Comparison of ENCODE assay signal across 9 mouse cellular contexts in genomic region chr10:93276349-93276763, GRCm38 (mm10). TPM values are rescaled to one million over a fixed set of nuclear protein-coding genes. Genes with fewer than 3 reads are reported as not detected.
A peak's percentile ranks its signal among the peaks of the same experiment; 100 is the strongest.
DNase-seq lines count a peak whose midpoint lies in the region; ATAC-seq and TF ChIP-seq lines count a peak whose summit lies in the region.
"Had no signal": no experiment of that assay in that cellular context is flagged by ENCODE, and none has a peak within 500 bp of the region (broad histone marks: within the 10 kb centered on the region; RNA-seq: fewer than 3 reads in every experiment).

No protein-coding gene starts in this region.

- peak; percentile 49 for ATAC-seq in hindbrain, embryonic 12.5 days (ENCODE audit: low FRiP score)

- H3K9me3 ChIP-seq in hindbrain, embryonic 12.5 days (replicated peaks): no peaks in the 10 kb centered on the region
- H3K9me3 ChIP-seq: megakaryocyte, embryonic 14.5 days had no signal

- H3K9ac ChIP-seq in hindbrain, embryonic 12.5 days: peak overlapping the region; percentile 48; the same call in 1 of the 2 replicates

- no peak for TF ChIP-seq POLR2A in thymus, adult 2 months (IDR thresholded peaks at IDR 0.05; ENCODE audit: control insufficient read depth, extremely low read depth, insufficient read depth, low read length, poor library complexity)

- peak; percentile 91 for DNase-seq in MN1 (ENCODE audit: low spot score)
- peak; percentile 96 for DNase-seq in cerebellum, adult 9-10 months
- peak; percentile 66 to 76 for DNase-seq in frontal cortex, postnatal 14 days (ENCODE audit: low spot score in 2 of 2)
- DNase-seq in layer of hippocampus, postnatal 14 days (ENCODE audit: low spot score in 2 of 2): peak; percentile 81 to 92
- peak; percentile 73 for DNase-seq in lung, postnatal 14 days
- peak; percentile 38 for DNase-seq in skeletal muscle tissue, adult 2 months (ENCODE audit: low read depth, low spot score)
- no peak for DNase-seq in thymus, adult 2 months

- peaks cover 40% of the 10 kb centered on the region for H3K4me1 ChIP-seq in hindbrain, embryonic 12.5 days
- peaks cover 46% of the 10 kb centered on the region for H3K4me1 ChIP-seq in thymus, adult 2 months (replicated peaks; ENCODE audit: control insufficient read depth, insufficient read depth, low read length)

- H3K4me2 ChIP-seq in hindbrain, embryonic 12.5 days (replicated peaks): peak overlapping the region; percentile 55

- no peak for TF ChIP-seq CTCF in thymus, adult 2 months (IDR thresholded peaks at IDR 0.05; ENCODE audit: borderline replicate concordance, control insufficient read depth, extremely low read depth, insufficient read depth, low read length, poor library complexity)

- no peaks in the 10 kb centered on the region for H3K27me3 ChIP-seq in hindbrain, embryonic 12.5 days
- no peaks in the 10 kb centered on the region for H3K27me3 ChIP-seq in thymus, adult 2 months (ENCODE audit: control insufficient read depth, insufficient read depth, low read length)
- H3K27me3 ChIP-seq: megakaryocyte, embryonic 14.5 days had no signal

- no peaks in the 10 kb centered on the region for H3K36me3 ChIP-seq in hindbrain, embryonic 12.5 days
- H3K36me3 ChIP-seq in thymus, adult 2 months (ENCODE audit: control insufficient read depth, insufficient read depth, low read length): peaks cover 3% of the 10 kb centered on the region; the same call in 1 of the 2 replicates

- WGBS in hindbrain, embryonic 12.5 days: 6% methylated on average over 16 of the region's 16 CpGs
- WGBS in thymus, adult 2 months: 81% methylated on average over 16 of the region's 16 CpGs

- peak overlapping the region; percentile 30 for H3K4me3 ChIP-seq in hindbrain, embryonic 12.5 days
- no peak overlapping the region for H3K4me3 ChIP-seq in thymus, adult 2 months (ENCODE audit: control insufficient read depth, insufficient read depth, low read length)
- H3K4me3 ChIP-seq: megakaryocyte, embryonic 14.5 days had no signal

- peak overlapping the region; percentile 46 for H3K27ac ChIP-seq in hindbrain, embryonic 12.5 days
- no peak overlapping the region for H3K27ac ChIP-seq in thymus, adult 2 months (ENCODE audit: control insufficient read depth, insufficient read depth, low read length)

RNA-seq across cellular contexts. Expression of gene Elk3, which starts 34.6 kb away (rescaled TPM):
- polyA plus RNA-seq in hindbrain, embryonic 12.5 days (2016; fragmentation: Nextera tagmentation; extraction: Ambion mirVana): 20.9 and 23.6 TPM in 2 replicates
- 1 to 10 TPM; 8.9 to 9.8 TPM for total RNA-seq in layer of hippocampus, postnatal 14 days (2021)
- polyA plus RNA-seq in thymus, adult 2 months (2012; rRNA removed): 47.2 and 62.7 TPM in 2 replicates
